Mouse (Mus musculus) stomach, embryonic 15.5 days (tissue): ENCODE results near the gene Furin. TPM values are rescaled to one million over a fixed set of nuclear protein-coding genes. Genes with fewer than 3 reads are reported as not detected.
A peak's percentile ranks its signal among the peaks of the same experiment; 100 is the strongest.

Experiments used
- ATAC-seq: fragments of 200-750 bp; cut with Nextera tagmentation; 2 replicates; pipeline ENCODE4 v1.8.0; 2017; ENCODE audit warnings: low read depth, moderate number of reproducible peaks, moderate TSS enrichment; ENCODE audit not compliant: insufficient read depth, low FRiP score
- H3K27ac ChIP-seq: fragments of 300-500 bp; sonication (generic); 2 replicates; pipeline ENCODE4 v1.5.1; 2015; ENCODE audit warnings: mild to moderate bottlenecking, inconsistent platforms
- H3K27me3 ChIP-seq: fragments of 300-500 bp; sonication (generic); replicated peaks from 2 replicates; pipeline ENCODE4 v1.6.1; 2015; ENCODE audit warnings: inconsistent platforms
- H3K36me3 ChIP-seq: fragments of 300-500 bp; sonication (generic); 2 replicates; pipeline ENCODE4 v1.6.1; 2015; ENCODE audit warnings: inconsistent platforms
- H3K4me1 ChIP-seq: fragments of 300-500 bp; sonication (generic); 2 replicates; pipeline ENCODE4 v1.6.1; 2015; ENCODE audit warnings: inconsistent platforms
- H3K4me2 ChIP-seq: fragments of 300-500 bp; sonication (generic); 2 replicates; pipeline ENCODE4 v1.6.1; 2015; ENCODE audit warnings: mild to moderate bottlenecking, inconsistent platforms
- H3K4me3 ChIP-seq: fragments of 300-500 bp; sonication (generic); replicated peaks from 2 replicates; pipeline ENCODE4 v1.5.1; 2015; ENCODE audit warnings: inconsistent platforms
- H3K9ac ChIP-seq: fragments of 300-500 bp; sonication (generic); 2 replicates; pipeline ENCODE4 v1.6.1; 2015; ENCODE audit warnings: inconsistent platforms
- H3K9me3 ChIP-seq: fragments of 300-500 bp; sonication (generic); 2 replicates; pipeline ENCODE4 v1.6.1; 2016; ENCODE audit warnings: inconsistent platforms
- WGBS: fragments of 180-500 bp; shearing (Covaris S2); methylation state at CpG from one replicate; pipeline ENCODE4 v1.1.7; 2015; 5-methylcytosine and 5-hydroxymethylcytosine counted together
- polyA plus RNA-seq: library from polyadenylated mRNA; unstranded; fragments of >200 nt; fragmentation: Nextera tagmentation; extraction: Ambion mirVana; gene quantifications from 2 replicates; pipeline ENCODE4 v1.2.1, GENCODE M21; 2015

Furin gene
- polyA plus RNA-seq, 1 experiment from 2014 or later, result 11.6 TPM

DNA sequence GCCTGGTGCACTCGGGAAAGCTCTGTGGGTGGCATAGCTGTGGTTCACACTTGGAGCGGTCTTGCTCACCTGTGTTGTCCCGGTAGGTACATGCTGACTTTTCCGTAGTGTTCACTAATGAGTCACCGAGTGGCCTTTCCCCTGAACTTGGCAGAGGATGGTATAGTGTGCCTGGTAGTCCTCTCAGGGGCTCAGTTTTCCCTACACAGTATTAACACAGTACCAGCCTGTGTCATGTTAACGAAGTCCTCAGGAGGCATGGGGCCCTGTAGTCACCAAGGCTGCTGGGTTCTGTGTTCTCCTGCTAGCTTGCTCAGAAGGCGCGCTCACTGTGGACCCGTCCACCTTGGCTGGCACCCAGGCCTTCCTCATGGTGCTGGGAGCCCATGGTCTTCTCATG lies 5.1 kb upstream of the Furin start:
- ATAC-seq, result no peak; the same call in 1 of the 2 replicates
- no peak overlapping the region for H3K4me3 ChIP-seq
- H3K4me1 ChIP-seq, result 0 out of 2 replicates have a peak, but pooled peaks cover 9% of the 10 kb centered on the region
- H3K27me3 ChIP-seq, result no peaks in the 10 kb centered on the region
- no peak overlapping the region for H3K4me2 ChIP-seq
- WGBS, result 84% methylated on average over 9 of the region's 9 CpGs
- H3K36me3 ChIP-seq, result no peaks in the 10 kb centered on the region
- no peak overlapping the region; the same call in 1 of the 2 replicates for H3K9ac ChIP-seq
- H3K9me3 ChIP-seq, result no peaks in the 10 kb centered on the region
- H3K27ac ChIP-seq, result no peak overlapping the region

DNA sequence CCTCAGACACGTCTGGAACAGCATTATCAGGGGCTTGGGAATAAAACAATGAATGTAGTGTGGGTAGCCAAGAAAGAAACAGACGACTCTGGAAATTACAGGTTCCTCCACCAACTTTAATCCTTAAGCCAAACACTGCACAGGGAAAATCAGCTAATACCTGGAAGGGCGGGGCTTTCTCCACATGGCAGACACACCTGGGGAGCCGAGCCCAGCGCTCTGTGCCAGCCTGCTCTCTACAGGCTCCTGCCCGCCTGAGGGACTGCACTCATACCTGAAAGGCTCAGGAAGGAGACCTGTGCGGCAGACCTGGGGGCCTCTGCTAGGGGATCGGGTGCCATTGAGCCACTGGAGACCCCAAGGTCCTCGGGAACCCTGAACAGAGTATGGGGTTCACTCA lies 2.5 kb upstream of the Furin start:
- no peak overlapping the region for H3K9ac ChIP-seq
- no peaks in the 10 kb centered on the region for H3K36me3 ChIP-seq
- WGBS, result 59% methylated on average over 9 of the region's 9 CpGs
- no peak overlapping the region for H3K4me3 ChIP-seq
- H3K4me2 ChIP-seq, result no peak overlapping the region
- 0 out of 2 replicates have a peak, but pooled peaks cover 9% of the 10 kb centered on the region for H3K4me1 ChIP-seq
- ATAC-seq, result 0 out of 2 replicates have a peak, but pooled peaks have one; percentile 51
- no peak overlapping the region for H3K27ac ChIP-seq
- no peaks in the 10 kb centered on the region for H3K9me3 ChIP-seq
- no peaks in the 10 kb centered on the region for H3K27me3 ChIP-seq

DNA sequence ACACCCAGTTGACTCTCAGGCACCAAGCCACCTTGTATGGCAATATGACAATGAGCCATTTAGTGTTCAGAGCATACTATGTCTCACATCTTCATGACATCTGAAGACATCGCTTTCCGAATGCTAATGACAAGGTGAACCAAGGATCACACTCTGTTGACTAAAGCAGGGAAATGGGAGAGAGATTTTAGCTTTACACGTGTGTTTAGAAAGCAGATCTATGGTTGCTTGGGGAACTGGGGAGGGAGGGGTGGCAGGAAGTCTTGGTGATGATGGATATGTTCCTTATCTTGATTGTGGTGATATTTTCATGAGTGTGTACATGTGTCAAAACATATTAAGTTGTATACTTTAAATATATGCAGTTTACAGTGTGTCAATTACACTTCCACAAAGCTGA lies 950 bp upstream of the Furin start:
- WGBS, result 76% methylated on average over 3 of the region's 3 CpGs
- no peaks in the 10 kb centered on the region for H3K36me3 ChIP-seq
- no peaks in the 10 kb centered on the region for H3K27me3 ChIP-seq
- H3K4me2 ChIP-seq, result no peak overlapping the region
- H3K9me3 ChIP-seq, result no peaks in the 10 kb centered on the region
- no peak overlapping the region for H3K27ac ChIP-seq
- no peak overlapping the region for H3K9ac ChIP-seq
- no peak overlapping the region for H3K4me3 ChIP-seq
- peaks cover 15% of the 10 kb centered on the region for H3K4me1 ChIP-seq
- no peak for ATAC-seq

DNA sequence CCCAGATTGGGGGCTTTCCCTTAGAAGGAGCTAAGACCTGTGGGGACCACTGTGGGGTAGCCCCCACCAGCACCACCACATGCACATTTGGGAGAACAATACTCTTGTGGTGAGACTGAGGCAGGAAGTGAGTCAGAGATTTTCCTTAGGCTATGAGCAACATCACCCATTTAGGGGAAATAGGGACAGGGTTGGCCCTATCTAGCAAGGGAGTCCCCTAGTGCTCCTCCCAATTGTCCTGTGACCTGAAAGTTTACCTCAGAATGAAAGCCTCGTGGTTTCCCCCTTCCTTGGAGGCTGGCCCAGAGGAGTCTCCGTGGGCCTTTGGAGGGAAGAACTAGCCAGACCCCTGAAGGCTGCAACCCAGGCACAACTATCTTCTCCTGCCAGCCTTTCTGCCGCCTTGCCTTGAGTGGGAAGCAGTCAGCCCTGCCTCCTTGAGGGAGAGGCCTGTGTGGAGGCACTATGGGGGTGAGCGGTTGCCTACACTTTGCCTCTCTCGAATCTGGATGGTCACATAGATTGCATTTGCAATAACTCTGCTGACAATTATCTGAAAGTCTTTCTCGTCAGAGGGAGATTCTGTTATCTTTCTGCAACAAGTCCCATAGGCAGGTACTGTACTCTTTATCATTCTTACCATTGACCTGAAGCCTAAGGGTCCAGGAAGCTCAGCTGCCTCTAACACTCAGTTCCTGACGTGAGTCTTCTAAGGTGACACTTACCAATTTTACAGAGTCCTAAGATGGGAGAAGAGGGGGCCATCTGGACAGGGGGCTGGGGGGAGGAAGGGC lies 938 bp downstream of the Furin start:
- no peak overlapping the region for H3K4me2 ChIP-seq
- 0 out of 2 replicates have a peak overlapping the region, but pooled peaks have one; percentile 87 for H3K27ac ChIP-seq
- 64% methylated on average over 7 of the region's 7 CpGs for WGBS
- ATAC-seq, result no peak
- no peak overlapping the region for H3K9ac ChIP-seq
- H3K9me3 ChIP-seq, result no peaks in the 10 kb centered on the region
- peaks cover 28% of the 10 kb centered on the region for H3K4me1 ChIP-seq
- no peaks in the 10 kb centered on the region for H3K27me3 ChIP-seq
- H3K4me3 ChIP-seq, result no peak overlapping the region
- no peaks in the 10 kb centered on the region for H3K36me3 ChIP-seq

DNA sequence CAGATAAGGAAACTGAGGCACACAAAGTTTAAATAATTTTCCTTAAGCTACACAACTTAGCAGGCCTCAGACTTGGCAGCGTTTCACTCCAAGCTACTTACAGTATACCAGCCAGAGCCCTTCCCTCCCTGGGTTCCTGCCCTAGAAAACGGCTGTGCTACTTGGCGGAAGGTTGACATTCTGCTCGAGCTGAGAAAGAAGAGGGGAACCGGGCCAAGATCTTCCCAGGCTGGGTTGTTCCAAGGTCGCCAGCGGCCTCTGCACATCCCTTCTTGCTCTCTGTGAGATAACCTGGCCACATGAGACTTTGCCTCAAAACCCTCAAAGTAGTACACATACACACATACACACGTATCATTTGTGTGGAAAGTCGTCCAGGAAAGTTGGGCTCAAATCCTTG lies 1.7 kb downstream of the Furin start:
- H3K4me2 ChIP-seq, result peak overlapping the region; percentile 94
- peak overlapping the region; percentile 87 for H3K27ac ChIP-seq
- no peaks in the 10 kb centered on the region for H3K9me3 ChIP-seq
- no peaks in the 10 kb centered on the region for H3K27me3 ChIP-seq
- peak overlapping the region; percentile 82 for H3K4me3 ChIP-seq
- H3K4me1 ChIP-seq, result peaks cover 28% of the 10 kb centered on the region
- no peaks in the 10 kb centered on the region for H3K36me3 ChIP-seq
- no peak for ATAC-seq
- 33% methylated on average over 9 of the region's 9 CpGs for WGBS
- H3K9ac ChIP-seq, result no peak overlapping the region

DNA sequence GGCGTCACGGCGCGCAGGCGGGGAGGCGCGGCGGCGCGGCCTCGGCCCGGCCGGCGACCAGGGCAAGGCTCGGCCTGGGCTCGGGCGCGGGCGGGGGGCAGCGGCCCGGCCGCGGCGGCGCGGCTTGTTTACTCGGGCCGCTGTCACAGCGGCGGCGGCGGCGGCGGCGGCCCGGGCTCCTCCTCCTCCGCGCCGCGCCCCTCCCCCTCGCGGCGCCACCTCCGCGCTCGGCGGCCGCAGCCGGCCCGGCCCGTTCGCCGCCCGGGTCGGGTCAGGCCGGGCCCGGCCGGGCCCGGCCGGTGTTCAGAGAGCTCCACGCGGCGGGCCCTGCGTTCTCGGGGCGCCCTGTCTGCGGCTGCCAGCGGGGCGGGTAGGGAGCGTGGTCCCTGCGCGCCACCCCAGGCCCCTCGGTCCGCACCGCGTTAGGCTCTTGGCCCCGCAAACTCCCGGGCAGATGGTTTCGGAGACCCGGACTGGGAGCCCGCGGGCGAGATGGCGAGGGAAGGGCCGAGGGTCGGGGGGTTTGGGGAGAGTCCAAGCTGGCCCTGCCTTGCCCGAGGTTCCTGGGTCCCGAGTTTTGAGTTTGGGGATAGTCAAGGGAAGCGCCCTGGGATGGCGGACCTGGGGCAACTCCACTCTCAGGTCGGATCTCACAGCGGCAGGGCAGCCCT lies 2.5 kb downstream of the Furin start:
- peaks cover 3% of the 10 kb centered on the region; the same call in 1 of the 2 replicates for H3K36me3 ChIP-seq
- peak overlapping the region; percentile 82 for H3K4me3 ChIP-seq

DNA sequence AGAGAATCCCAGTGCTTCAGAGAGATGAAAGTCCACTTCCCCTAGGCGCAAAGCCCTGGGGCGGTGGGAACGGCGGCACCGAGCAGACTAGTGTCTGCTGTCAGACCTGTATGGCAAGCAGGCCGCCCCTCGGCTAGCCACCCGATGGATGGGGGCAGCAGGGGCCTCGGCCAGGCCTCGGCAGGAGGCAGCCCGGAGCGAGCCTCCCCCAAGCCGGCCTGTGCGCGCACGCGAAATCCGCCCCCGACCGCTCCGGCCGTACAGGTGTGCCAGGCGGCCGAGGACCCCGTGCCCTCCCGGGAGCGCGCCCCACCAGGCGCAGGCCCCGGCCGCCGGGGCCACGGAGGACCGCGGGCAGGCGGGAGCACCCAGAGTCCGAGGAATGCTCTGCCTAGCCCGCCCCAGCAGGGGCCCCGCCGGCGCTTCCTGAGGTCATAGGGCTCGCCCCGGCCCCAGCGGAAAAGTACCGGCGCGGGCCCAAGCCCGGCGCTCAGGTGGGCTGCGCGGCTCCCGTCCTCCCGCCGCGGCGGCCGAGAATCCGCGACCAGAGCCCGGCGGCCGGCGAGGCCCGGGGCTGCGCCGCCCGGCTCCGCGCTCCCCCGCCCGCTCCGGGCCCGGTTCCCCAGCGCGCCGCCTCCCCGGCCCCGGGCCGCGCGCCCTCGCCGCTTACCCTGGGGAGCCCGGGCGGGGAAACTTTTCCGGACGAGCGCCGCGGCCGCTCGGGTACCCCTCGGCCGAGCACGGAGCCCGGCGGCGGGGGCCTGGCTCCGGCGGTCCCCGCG lies 3.2 kb downstream of the Furin start:
- Histone ChIP-seq H3K4me2 (peak overlapping the region; percentile 94), H3K36me3 (peaks cover 7% of the 10 kb centered on the region; the same call in 1 of the 2 replicates), H3K4me3 (peak overlapping the region; percentile 82), H3K9ac (peak overlapping the region; percentile 89), H3K4me1 (peaks cover 19% of the 10 kb centered on the region), H3K9me3 (no peaks in the 10 kb centered on the region), H3K27me3 (no peaks in the 10 kb centered on the region), H3K27ac (peak overlapping the region; percentile 87)
- peak; percentile 32; the same call in 1 of the 2 replicates for ATAC-seq
- under 1% methylated on average over 98 of the region's 102 CpGs for WGBS

More for the DNA sequence above, 2.5 kb downstream of the Furin start:
- Histone ChIP-seq H3K27me3 (no peaks in the 10 kb centered on the region), H3K4me1 (peaks cover 25% of the 10 kb centered on the region), H3K9ac (peak overlapping the region; percentile 89), H3K4me2 (peak overlapping the region; percentile 94), H3K27ac (peak overlapping the region; percentile 87), H3K9me3 (no peaks in the 10 kb centered on the region)
- WGBS, result under 1% methylated on average over 36 of the region's 92 CpGs
- peak; percentile 55; the same call in 1 of the 2 replicates for ATAC-seq

DNA sequence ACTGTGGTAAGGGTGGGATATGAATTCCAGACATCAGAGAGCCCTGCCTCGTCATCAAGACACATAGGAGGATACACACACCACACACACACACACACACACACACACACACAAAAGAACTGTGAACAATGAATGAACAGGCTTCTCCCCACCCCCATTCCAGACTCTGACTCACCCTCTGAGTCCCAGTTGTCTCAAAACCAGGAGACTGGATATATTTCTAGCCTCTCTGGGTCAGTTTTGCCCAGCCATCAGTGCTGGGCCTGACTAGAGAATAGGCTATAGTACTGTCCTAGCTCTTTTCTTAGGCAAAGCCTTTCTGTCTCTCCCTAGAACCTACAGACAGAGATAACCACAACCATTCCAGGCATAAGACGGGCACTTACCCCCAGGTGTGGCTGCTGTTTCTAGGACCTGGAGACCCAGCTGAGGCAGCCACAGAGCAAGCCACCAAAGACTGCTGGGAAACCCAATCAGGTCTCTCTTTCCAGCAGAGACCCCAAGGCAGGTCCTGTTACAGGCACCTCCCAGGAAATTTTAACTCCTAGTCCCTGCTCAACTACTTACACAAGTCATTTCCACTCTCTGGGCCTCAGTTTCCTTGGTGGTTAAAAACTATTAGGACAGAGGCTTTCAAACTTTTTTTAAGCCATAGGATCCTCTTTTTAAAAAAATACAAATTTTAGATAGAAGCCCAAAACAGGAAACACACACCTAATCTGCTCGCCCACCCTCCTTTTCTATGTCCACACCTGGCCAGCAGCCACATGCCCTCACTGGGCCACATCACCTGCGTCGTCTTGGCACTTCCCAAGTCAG lies 4.0 kb downstream of the Furin start:
- ATAC-seq, result no peak
- peak overlapping the region; percentile 82 for H3K4me3 ChIP-seq
- H3K27ac ChIP-seq, result peak overlapping the region; percentile 87
- WGBS, result 30% methylated on average over 5 of the region's 5 CpGs
- no peaks in the 10 kb centered on the region for H3K9me3 ChIP-seq
- H3K4me2 ChIP-seq, result peak overlapping the region; percentile 94
- H3K36me3 ChIP-seq, result peaks cover 14% of the 10 kb centered on the region
- peak overlapping the region; percentile 89 for H3K9ac ChIP-seq
- peaks cover 19% of the 10 kb centered on the region for H3K4me1 ChIP-seq
- H3K27me3 ChIP-seq, result no peaks in the 10 kb centered on the region

DNA sequence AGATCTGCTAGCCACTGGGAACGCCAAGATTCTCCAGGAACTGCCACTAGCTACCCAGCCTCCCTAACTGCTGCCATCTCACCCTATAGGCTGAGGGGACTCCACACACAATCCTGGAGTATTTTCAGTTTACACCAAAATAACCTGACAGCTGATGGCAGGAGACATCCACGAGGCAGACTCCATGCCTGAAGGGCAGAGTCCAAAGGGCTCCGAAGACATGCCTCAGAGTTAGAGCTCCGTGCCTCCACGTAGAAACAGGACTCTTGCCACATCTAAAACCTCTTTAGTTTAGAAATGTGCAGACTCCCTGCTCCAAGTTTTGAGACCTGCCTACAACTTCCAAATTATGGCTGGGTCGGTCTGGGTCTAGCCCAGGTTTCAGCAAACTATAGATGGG lies 4.7 kb downstream of the Furin start:
- Histone ChIP-seq H3K9me3 (no peaks in the 10 kb centered on the region), H3K9ac (no peak overlapping the region), H3K4me3 (no peak overlapping the region), H3K4me2 (peak overlapping the region; percentile 94; the same call in 1 of the 2 replicates), H3K27ac (peak overlapping the region; percentile 11), H3K27me3 (no peaks in the 10 kb centered on the region), H3K4me1 (peaks cover 19% of the 10 kb centered on the region), H3K36me3 (peaks cover 19% of the 10 kb centered on the region)
- ATAC-seq, result no peak
- WGBS, result 67% methylated on average over 6 of the region's 6 CpGs

DNA sequence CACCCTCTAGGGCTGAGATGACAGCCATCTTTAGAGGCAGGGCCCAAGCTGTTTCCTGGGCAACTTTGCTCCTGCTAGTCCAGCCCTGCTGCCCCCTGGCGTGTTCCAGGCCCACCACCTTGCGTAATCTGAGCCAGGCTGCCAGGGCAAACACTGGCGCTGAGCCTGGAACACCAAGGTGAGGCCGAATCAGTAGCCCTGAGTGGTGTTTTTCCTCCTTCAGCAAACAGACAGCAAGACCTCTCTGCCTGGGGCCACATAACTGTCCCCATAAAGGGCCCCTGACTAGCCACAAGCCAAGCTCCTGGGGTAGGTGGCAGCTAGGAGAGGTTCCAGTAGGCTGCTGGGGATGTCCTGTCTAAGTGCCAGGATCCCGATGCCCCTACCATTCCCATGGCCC lies 5.1 kb downstream of the Furin start:
- Histone ChIP-seq H3K4me3 (no peak overlapping the region), H3K9me3 (no peaks in the 10 kb centered on the region), H3K4me2 (peak overlapping the region; percentile 94; the same call in 1 of the 2 replicates), H3K27ac (peak overlapping the region; percentile 11; the same call in 1 of the 2 replicates), H3K4me1 (peaks cover 19% of the 10 kb centered on the region), H3K36me3 (peaks cover 23% of the 10 kb centered on the region), H3K9ac (no peak overlapping the region), H3K27me3 (no peaks in the 10 kb centered on the region)
- 61% methylated on average over 5 of the region's 5 CpGs for WGBS
- ATAC-seq, result no peak
